Mouse (Mus musculus): Measurements from ENCODE around the gene Pbrm1. TPM values are rescaled to one million over a fixed set of nuclear protein-coding genes. Genes with fewer than 3 reads are reported as not detected.

Gene Pbrm1
- total and polyA plus RNA-seq, 3 experiments: 7.7 to 52.8 (median 49.6) TPM

GRCm38 (mm10) chr14:31139666-31140065, 120.7 kb downstream of the Pbrm1 start:
- Histone ChIP-seq H3K9ac (ENCODE audit: low read depth, low read length) (no peak overlapping the region), H3K27me3 (ENCODE audit: control insufficient read depth, insufficient read depth, low read length) (no peaks in the 10 kb centered on the region), H3K27ac (no peak overlapping the region), H3K4me1 (ENCODE audit: control insufficient read depth, insufficient read depth, low read length) (no peaks in the 10 kb centered on the region; the same call in none of the 2 replicates), H3K36me3 (ENCODE audit: control insufficient read depth, insufficient read depth, low read length) (no peaks in the 10 kb centered on the region), H3K79me2 (replicated peaks; ENCODE audit: control insufficient read depth, insufficient read depth, low read length) (no peaks in the 10 kb centered on the region), H3K4me3 (no peak overlapping the region)
- peak in 1 of 2 experiments; percentile 19 for DNase-seq
- TF ChIP-seq POLR2A (IDR thresholded peaks at IDR 0.05; ENCODE audit: insufficient read depth, low read depth, low read length): no peak
- no peak for TF ChIP-seq EP300 (IDR thresholded peaks at IDR 0.05; ENCODE audit: insufficient read depth, low read depth, low read length)
- TF ChIP-seq CTCF (IDR thresholded peaks at IDR 0.05): no peak
- intact Hi-C loops (cut with DNase I): no loop called here
- WGBS: 77% methylated on average over 12 of the region's 12 CpGs

GRCm38 (mm10) chr14:31140141-31140540, 121.2 kb downstream of the Pbrm1 start:
- Histone ChIP-seq H3K4me1 (ENCODE audit: control insufficient read depth, insufficient read depth, low read length) (no peaks in the 10 kb centered on the region; the same call in none of the 2 replicates), H3K4me3 (no peak overlapping the region), H3K27me3 (ENCODE audit: control insufficient read depth, insufficient read depth, low read length) (no peaks in the 10 kb centered on the region), H3K27ac (no peak overlapping the region), H3K9ac (ENCODE audit: low read depth, low read length) (no peak overlapping the region), H3K36me3 (ENCODE audit: control insufficient read depth, insufficient read depth, low read length) (no peaks in the 10 kb centered on the region), H3K79me2 (replicated peaks; ENCODE audit: control insufficient read depth, insufficient read depth, low read length) (no peaks in the 10 kb centered on the region)
- intact Hi-C loops (cut with DNase I): no loop called here
- WGBS: 83% methylated on average over 15 of the region's 15 CpGs
- peak in 1 of 2 experiments; percentile 15 for DNase-seq
- TF ChIP-seq EP300 (IDR thresholded peaks at IDR 0.05; ENCODE audit: insufficient read depth, low read depth, low read length) (no peak), CTCF (IDR thresholded peaks at IDR 0.05) (no peak), POLR2A (IDR thresholded peaks at IDR 0.05; ENCODE audit: insufficient read depth, low read depth, low read length) (no peak)

- intact Hi-C loops (cut with DNase I): no loop called here
- Histone ChIP-seq H3K4me3 (no peak overlapping the region), H3K27ac (no peak overlapping the region), H3K79me2 (replicated peaks; ENCODE audit: control insufficient read depth, insufficient read depth, low read length) (no peaks in the 10 kb centered on the region), H3K27me3 (ENCODE audit: control insufficient read depth, insufficient read depth, low read length) (no peaks in the 10 kb centered on the region), H3K36me3 (ENCODE audit: control insufficient read depth, insufficient read depth, low read length) (no peaks in the 10 kb centered on the region), H3K4me1 (ENCODE audit: control insufficient read depth, insufficient read depth, low read length) (no peaks in the 10 kb centered on the region; the same call in none of the 2 replicates), H3K9ac (ENCODE audit: low read depth, low read length) (no peak overlapping the region)
- 98% methylated on average over 14 of the region's 14 CpGs for WGBS
- peak in 1 of 2 experiments; percentile 16 for DNase-seq
- no peak for TF ChIP-seq POLR2A (IDR thresholded peaks at IDR 0.05; ENCODE audit: insufficient read depth, low read depth, low read length)
- TF ChIP-seq EP300 (IDR thresholded peaks at IDR 0.05; ENCODE audit: insufficient read depth, low read depth, low read length): no peak
Observed at GRCm38 (mm10) chr14:31141011-31141410, 122.1 kb downstream of the Pbrm1 start.

- Histone ChIP-seq H3K9ac (ENCODE audit: low read depth, low read length) (no peak overlapping the region), H3K36me3 (ENCODE audit: control insufficient read depth, insufficient read depth, low read length) (no peaks in the 10 kb centered on the region), H3K4me1 (ENCODE audit: control insufficient read depth, insufficient read depth, low read length) (no peaks in the 10 kb centered on the region), H3K79me2 (replicated peaks; ENCODE audit: control insufficient read depth, insufficient read depth, low read length) (no peaks in the 10 kb centered on the region), H3K27me3 (ENCODE audit: control insufficient read depth, insufficient read depth, low read length) (no peaks in the 10 kb centered on the region), H3K4me3 (no peak overlapping the region), H3K27ac (no peak overlapping the region)
- intact Hi-C loops (cut with DNase I): no loop called here
- TF ChIP-seq POLR2A (IDR thresholded peaks at IDR 0.05; ENCODE audit: insufficient read depth, low read depth, low read length): no peak
- TF ChIP-seq CTCF (IDR thresholded peaks at IDR 0.05): no peak
- DNase-seq: no peak
- 94% methylated on average over 11 of the region's 11 CpGs for WGBS
Observed at GRCm38 (mm10) chr14:31145694-31146093, 126.8 kb downstream of the Pbrm1 start.

GRCm38 (mm10) chr14:31160196-31161150, 141.5 kb downstream of the Pbrm1 start:
- TF ChIP-seq EP300 (IDR thresholded peaks at IDR 0.05; ENCODE audit: insufficient read depth, low read depth, low read length) (no peak), CTCF (IDR thresholded peaks at IDR 0.05) (no peak), POLR2A (IDR thresholded peaks at IDR 0.05; ENCODE audit: insufficient read depth, low read depth, low read length) (no peak)
- H3K27me3 ChIP-seq (ENCODE audit: control insufficient read depth, insufficient read depth, low read length): no peaks in the 10 kb centered on the region
- H3K79me2 ChIP-seq (replicated peaks; ENCODE audit: control insufficient read depth, insufficient read depth, low read length): no peaks in the 10 kb centered on the region
- H3K4me3 ChIP-seq: no peak overlapping the region
- intact Hi-C loops (cut with DNase I): no loop called here
- WGBS: 59% methylated on average over 27 of the region's 27 CpGs
- H3K4me1 ChIP-seq (ENCODE audit: control insufficient read depth, insufficient read depth, low read length): peaks cover 4% of the 10 kb centered on the region
- DNase-seq: no peak
- H3K27ac ChIP-seq: no peak overlapping the region
- H3K9ac ChIP-seq (ENCODE audit: low read depth, low read length): no peak overlapping the region
- no peaks in the 10 kb centered on the region for H3K36me3 ChIP-seq (ENCODE audit: control insufficient read depth, insufficient read depth, low read length)

- Histone ChIP-seq H3K27ac (no peak overlapping the region), H3K4me3 (no peak overlapping the region), H3K79me2 (replicated peaks; ENCODE audit: control insufficient read depth, insufficient read depth, low read length) (no peaks in the 10 kb centered on the region), H3K27me3 (ENCODE audit: control insufficient read depth, insufficient read depth, low read length) (no peaks in the 10 kb centered on the region), H3K4me1 (ENCODE audit: control insufficient read depth, insufficient read depth, low read length) (peaks cover 5% of the 10 kb centered on the region), H3K36me3 (ENCODE audit: control insufficient read depth, insufficient read depth, low read length) (no peaks in the 10 kb centered on the region), H3K9ac (ENCODE audit: low read depth, low read length) (no peak overlapping the region)
- WGBS: 82% methylated on average over 7 of the region's 7 CpGs
- intact Hi-C loops (cut with DNase I): no loop called here
- no peak for TF ChIP-seq CTCF (IDR thresholded peaks at IDR 0.05)
- no peak for TF ChIP-seq EP300 (IDR thresholded peaks at IDR 0.05; ENCODE audit: insufficient read depth, low read depth, low read length)
- no peak for TF ChIP-seq POLR2A (IDR thresholded peaks at IDR 0.05; ENCODE audit: insufficient read depth, low read depth, low read length)
- no peak for DNase-seq
Observed at GRCm38 (mm10) chr14:31161191-31161590, 142.3 kb downstream of the Pbrm1 start.

Data from heart, adult 2 months (tissue).